Mouse (Mus musculus) midbrain, embryonic 16.5 days (tissue): Measurements from ENCODE around the gene Nploc4. TPM values are rescaled to one million over a fixed set of nuclear protein-coding genes. Genes with fewer than 3 reads are reported as not detected.
"Not testable (repeated sequence)": the region's sequence is repeated elsewhere in the genome, so short reads cannot be mapped to it uniquely, and the experiment has no call there.

ENCODE experiments used
- ATAC-seq: fragments of 200-750 bp; cut with Nextera tagmentation; 2 replicates; pipeline ENCODE4 v1.8.0; 2017; ENCODE audit warnings: moderate TSS enrichment
- H3K27ac ChIP-seq: fragments of 300-500 bp; sonication (generic); 2 replicates; pipeline ENCODE4 v1.5.1; 2014; ENCODE audit warnings: mild to moderate bottlenecking, low read length, mixed read lengths
- H3K27me3 ChIP-seq: fragments of 300-500 bp; sonication (generic); 2 replicates; pipeline ENCODE4 v1.6.1; 2014; ENCODE audit warnings: low read depth, low read length, mixed read lengths; ENCODE audit not compliant: control insufficient read depth, insufficient read depth
- H3K36me3 ChIP-seq: fragments of 300-500 bp; sonication (generic); 2 replicates; pipeline ENCODE4 v1.6.1; 2014; ENCODE audit warnings: mild to moderate bottlenecking, low read length, moderate library complexity, mixed read lengths; ENCODE audit not compliant: control insufficient read depth, insufficient read depth
- H3K4me1 ChIP-seq: fragments of 300-500 bp; sonication (generic); 2 replicates; pipeline ENCODE4 v1.6.1; 2014; ENCODE audit warnings: mild to moderate bottlenecking, low read length, mixed read lengths; ENCODE audit not compliant: control insufficient read depth, insufficient read depth
- H3K4me2 ChIP-seq: fragments of 300-500 bp; sonication (generic); 2 replicates; pipeline ENCODE4 v1.6.1; 2014; ENCODE audit warnings: mild to moderate bottlenecking, low read length, mixed read lengths
- H3K4me3 ChIP-seq: fragments of 300-500 bp; sonication (generic); 2 replicates; pipeline ENCODE4 v1.5.1; 2014; ENCODE audit warnings: low read depth, mild to moderate bottlenecking, low read length, moderate library complexity, mixed read lengths
- H3K9ac ChIP-seq: fragments of 300-500 bp; sonication (generic); 2 replicates; pipeline ENCODE4 v1.6.1; 2014; ENCODE audit warnings: low read depth, low read length, mixed read lengths
- H3K9me3 ChIP-seq: fragments of 300-500 bp; sonication (generic); replicated peaks from 2 replicates; pipeline ENCODE4 v1.6.1; 2014; ENCODE audit warnings: mild to moderate bottlenecking, low read length, mixed read lengths; ENCODE audit not compliant: control insufficient read depth, poor library complexity, severe bottlenecking
- WGBS: fragments of 180-500 bp; shearing (Covaris S2); extraction: QIAGEN DNeasy Blood & Tissue Kit; methylation state at CpG from one replicate; pipeline ENCODE4 v1.1.7; 2014; 5-methylcytosine and 5-hydroxymethylcytosine counted together
- polyA plus RNA-seq: library from polyadenylated mRNA; unstranded; fragments of >200 nt; fragmentation: Nextera tagmentation; extraction: Ambion mirVana; gene quantifications from 2 replicates; pipeline ENCODE4 v1.2.1, GENCODE M21; 2015

Nploc4 gene
- polyA plus RNA-seq, 1 experiment from 2014 or later: 28.7 TPM

- WGBS: 90% methylated on average over 17 of the region's 17 CpGs
- Histone ChIP-seq H3K27me3 (no peaks in the 10 kb centered on the region), H3K4me3 (no peak overlapping the region), H3K4me2 (no peak overlapping the region), H3K9me3 (no peaks in the 10 kb centered on the region), H3K9ac (no peak overlapping the region), H3K27ac (no peak overlapping the region), H3K36me3 (no peaks in the 10 kb centered on the region), H3K4me1 (peaks cover 37% of the 10 kb centered on the region)
- ATAC-seq: no peak
Measured at GRCm38 (mm10) chr11:120354304-120355276, 82.9 kb downstream of the Nploc4 start.

GRCm38 (mm10) chr11:120353500-120354303 is 83.8 kb downstream of the Nploc4 start:
- Histone ChIP-seq H3K4me1 (peaks cover 35% of the 10 kb centered on the region), H3K36me3 (no peaks in the 10 kb centered on the region), H3K4me2 (no peak overlapping the region), H3K27me3 (no peaks in the 10 kb centered on the region), H3K27ac (no peak overlapping the region), H3K9me3 (no peaks in the 10 kb centered on the region), H3K4me3 (no peak overlapping the region), H3K9ac (no peak overlapping the region)
- ATAC-seq: no peak
- 25% methylated on average over 26 of the region's 26 CpGs for WGBS

DNA sequence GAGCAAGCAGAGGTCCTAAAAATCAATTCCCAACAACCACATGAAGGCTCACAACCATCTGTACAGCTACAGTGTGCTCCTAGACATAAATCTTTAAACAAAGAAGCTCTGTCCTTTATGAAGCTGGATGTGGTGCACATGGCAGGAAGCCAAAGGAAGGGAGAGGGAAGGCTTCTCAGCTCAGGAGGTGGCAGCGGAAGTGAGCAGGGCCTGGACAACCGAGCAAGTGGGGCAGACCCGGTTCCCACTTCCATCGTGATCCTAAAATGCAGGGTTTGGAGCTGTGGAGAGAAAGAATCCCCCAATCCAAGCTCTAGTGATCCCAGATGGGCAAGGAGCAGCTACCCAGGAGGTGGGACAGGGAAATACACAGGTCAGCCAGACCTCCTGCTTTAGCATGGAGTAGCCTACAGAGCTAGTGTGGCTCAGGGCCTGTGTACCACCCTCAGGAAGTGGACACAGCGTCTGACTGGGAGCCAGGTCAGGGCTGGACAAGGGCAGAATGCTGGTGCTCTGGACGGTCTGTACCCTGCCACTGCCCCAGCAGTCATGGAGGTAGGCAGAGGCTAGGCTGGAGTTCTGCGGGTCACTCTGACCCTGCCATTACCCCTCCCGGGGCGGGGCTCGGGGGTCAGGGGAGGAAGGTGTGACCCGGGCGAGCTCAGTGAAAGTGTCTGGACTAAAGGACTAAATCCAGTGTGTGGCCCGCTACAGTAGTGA is 84.8 kb downstream of the Nploc4 start:
- ATAC-seq: no peak
- Histone ChIP-seq H3K36me3 (no peaks in the 10 kb centered on the region), H3K27me3 (no peaks in the 10 kb centered on the region), H3K9me3 (no peaks in the 10 kb centered on the region), H3K4me1 (peaks cover 25% of the 10 kb centered on the region), H3K4me2 (no peak overlapping the region), H3K4me3 (no peak overlapping the region), H3K9ac (peak overlapping the region; percentile 46; the same call in 1 of the 2 replicates), H3K27ac (peak overlapping the region; percentile 61)
- 71% methylated on average over 13 of the region's 13 CpGs for WGBS

GRCm38 (mm10) chr11:120352093-120352350 is 85.5 kb downstream of the Nploc4 start:
- 95% methylated on average over 5 of the region's 5 CpGs for WGBS
- not testable (repeated sequence) for H3K4me3 ChIP-seq, H3K27me3 ChIP-seq, H3K36me3 ChIP-seq, H3K9me3 ChIP-seq, H3K4me2 ChIP-seq, H3K9ac ChIP-seq, ATAC-seq
- Histone ChIP-seq H3K4me1 (peaks cover 21% of the 10 kb centered on the region), H3K27ac (peak overlapping the region; percentile 100; the same call in 1 of the 2 replicates)

DNA sequence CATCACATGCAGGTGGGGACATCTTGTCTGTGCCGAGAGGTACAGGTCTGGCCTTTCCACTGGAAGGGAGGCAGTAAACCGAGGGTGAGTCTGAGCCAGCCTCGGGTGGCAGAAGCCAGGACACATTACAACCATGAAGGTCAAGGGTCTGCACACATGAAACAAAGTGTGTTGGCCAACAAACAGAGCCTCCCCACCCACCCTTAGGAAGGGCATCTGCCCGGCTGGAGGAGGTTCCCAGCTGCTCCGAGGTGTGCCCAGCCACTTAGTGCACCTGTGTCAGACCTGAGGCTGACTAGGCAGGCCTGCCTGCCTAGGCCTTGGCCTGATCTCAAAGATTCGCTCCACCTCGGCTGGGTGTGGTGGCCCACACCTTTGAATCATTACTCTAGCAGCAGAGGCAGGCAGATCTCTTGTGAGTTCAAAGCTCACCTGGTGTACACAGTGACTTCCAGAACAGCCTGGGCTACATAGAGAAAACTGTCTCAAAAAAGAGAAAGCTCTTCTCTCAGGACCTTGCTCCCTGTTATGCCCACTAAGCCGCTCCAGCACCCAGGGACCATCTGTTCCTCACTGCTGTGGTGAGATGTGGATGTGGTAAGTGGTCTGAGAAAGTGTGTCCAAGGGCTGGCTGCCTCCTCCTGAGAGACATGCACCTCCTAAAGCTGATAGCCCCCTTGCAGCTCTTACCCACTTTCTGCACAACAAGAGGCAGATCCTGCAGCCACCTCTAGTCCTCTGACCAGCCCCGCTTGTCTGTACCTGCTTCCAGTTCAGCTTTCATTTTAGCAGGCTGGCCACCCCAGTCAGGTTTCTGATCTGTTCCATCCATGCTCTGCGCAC is 86.0 kb downstream of the Nploc4 start:
- Histone ChIP-seq H3K4me3 (no peak overlapping the region), H3K4me1 (peaks cover 21% of the 10 kb centered on the region), H3K27ac (peak overlapping the region; percentile 100), H3K9ac (peak overlapping the region; percentile 97), H3K4me2 (peak overlapping the region; percentile 87), H3K9me3 (no peaks in the 10 kb centered on the region), H3K36me3 (peaks cover under 1% of the 10 kb centered on the region; the same call in 1 of the 2 replicates), H3K27me3 (no peaks in the 10 kb centered on the region)
- no peak for ATAC-seq
- 94% methylated on average over 10 of the region's 10 CpGs for WGBS

- Histone ChIP-seq H3K27ac (peak overlapping the region; percentile 100), H3K9ac (peak overlapping the region; percentile 97), H3K4me3 (peak overlapping the region; percentile 73), H3K36me3 (peaks cover 3% of the 10 kb centered on the region; the same call in 1 of the 2 replicates), H3K4me2 (peak overlapping the region; percentile 87), H3K4me1 (peaks cover 21% of the 10 kb centered on the region), H3K27me3 (no peaks in the 10 kb centered on the region), H3K9me3 (no peaks in the 10 kb centered on the region)
- WGBS: 16% methylated on average over 11 of the region's 11 CpGs
- ATAC-seq: no peak
Measured at GRCm38 (mm10) chr11:120350711-120351110, 86.8 kb downstream of the Nploc4 start.

DNA sequence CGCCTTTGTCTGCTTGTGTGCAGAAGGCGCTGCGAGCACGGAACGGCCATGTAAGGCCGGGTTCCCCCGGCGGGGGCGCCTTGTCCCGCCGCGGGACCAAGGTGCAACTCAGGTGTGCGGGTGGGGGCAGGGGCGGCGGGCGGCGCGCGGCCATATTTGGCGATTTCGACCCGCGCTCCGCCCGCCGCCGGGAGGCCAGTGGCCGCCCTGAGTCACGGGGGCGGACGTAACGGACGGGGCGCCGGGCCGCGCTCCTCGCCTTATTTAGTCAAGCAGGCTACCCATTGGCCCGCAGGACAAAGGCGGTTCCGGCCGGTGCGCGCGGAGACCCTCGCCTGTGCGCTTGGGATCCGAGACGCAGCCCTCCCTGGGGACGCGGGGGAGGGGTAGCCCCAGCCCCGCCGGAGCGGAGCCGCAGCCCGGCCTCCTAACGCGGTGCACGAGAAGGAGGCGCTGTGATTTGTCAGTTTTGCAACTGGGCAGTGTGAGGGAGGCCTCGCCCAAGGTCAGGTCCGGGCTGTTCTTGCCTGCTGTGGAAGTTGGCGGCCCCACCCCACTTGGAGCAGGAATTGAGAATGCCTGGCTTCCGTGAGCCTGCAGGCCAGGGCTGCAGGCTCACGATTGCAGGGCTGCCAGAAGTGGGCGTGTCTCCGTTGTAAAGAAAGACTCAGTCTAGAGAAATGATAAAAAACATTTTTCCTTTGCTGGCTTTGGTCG is 87.4 kb downstream of the Nploc4 start:
- peak overlapping the region; percentile 97 for H3K9ac ChIP-seq
- peaks cover 6% of the 10 kb centered on the region for H3K36me3 ChIP-seq
- peak overlapping the region; percentile 87 for H3K4me2 ChIP-seq
- ATAC-seq: peak; percentile 70
- peaks cover 25% of the 10 kb centered on the region for H3K4me1 ChIP-seq
- no peaks in the 10 kb centered on the region for H3K9me3 ChIP-seq
- WGBS: under 1% methylated on average over 59 of the region's 68 CpGs
- no peaks in the 10 kb centered on the region for H3K27me3 ChIP-seq
- peak overlapping the region; percentile 73 for H3K4me3 ChIP-seq
- peak overlapping the region; percentile 100 for H3K27ac ChIP-seq
